Mouse (Mus musculus) embryonic facial prominence, embryonic 11.5 days (tissue): Measurements from ENCODE around the gene Pxk. TPM values are rescaled to one million over a fixed set of nuclear protein-coding genes. Genes with fewer than 3 reads are reported as not detected.

ENCODE experiments used
- ATAC-seq: fragments of 200-750 bp; cut with Nextera tagmentation; replicated peaks from 2 replicates; pipeline ENCODE4 v1.8.0; 2017; ENCODE audit warnings: low read depth; ENCODE audit not compliant: insufficient number of reproducible peaks, low FRiP score, low TSS enrichment
- DNase-seq: peaks from one replicate; pipeline ENCODE4 v3.0.0-alpha.2; 2015; ENCODE audit warnings: low spot score
- H3K27ac ChIP-seq: fragments of 300-500 bp; sonication (generic); replicated peaks from 2 replicates; pipeline ENCODE4 v1.5.1; 2014; ENCODE audit warnings: mild to moderate bottlenecking, low read depth, low read length, control low read depth
- H3K27me3 ChIP-seq: fragments of 300-500 bp; sonication (generic); 2 replicates; pipeline ENCODE4 v1.6.1; 2014; ENCODE audit warnings: mild to moderate bottlenecking, low read length, moderate library complexity, mixed read lengths; ENCODE audit not compliant: control insufficient read depth, insufficient read depth
- H3K36me3 ChIP-seq: fragments of 300-500 bp; sonication (generic); replicated peaks from 2 replicates; pipeline ENCODE4 v1.6.1; 2014; ENCODE audit warnings: low read depth, mild to moderate bottlenecking, low read length, moderate library complexity, mixed read lengths; ENCODE audit not compliant: control insufficient read depth, insufficient read depth
- H3K4me1 ChIP-seq: fragments of 300-500 bp; sonication (generic); 2 replicates; pipeline ENCODE4 v1.6.1; 2014; ENCODE audit warnings: low read length, mixed read lengths; ENCODE audit not compliant: control insufficient read depth, insufficient read depth
- H3K4me2 ChIP-seq: fragments of 300-500 bp; sonication (generic); 2 replicates; pipeline ENCODE4 v1.6.1; 2014; ENCODE audit warnings: low read depth, mild to moderate bottlenecking, control low read depth, low read length, moderate library complexity
- H3K4me3 ChIP-seq: fragments of 300-500 bp; sonication (generic); 2 replicates; pipeline ENCODE4 v1.5.1; 2014; ENCODE audit warnings: low read depth, low read length, control low read depth
- H3K9ac ChIP-seq: fragments of 300-500 bp; sonication (generic); replicated peaks from 2 replicates; pipeline ENCODE4 v1.6.1; 2014; ENCODE audit warnings: mild to moderate bottlenecking, control low read depth, low read length
- H3K9me3 ChIP-seq: fragments of 300-500 bp; sonication (generic); replicated peaks from 2 replicates; pipeline ENCODE4 v1.6.1; 2016; ENCODE audit warnings: mild to moderate bottlenecking, low read length, inconsistent platforms, mixed read lengths; ENCODE audit not compliant: control insufficient read depth
- WGBS: fragments of 180-500 bp; shearing (Covaris S2); extraction: QIAGEN DNeasy Blood & Tissue Kit; methylation state at CpG from one replicate; pipeline ENCODE4 v1.1.7; 2014; 5-methylcytosine and 5-hydroxymethylcytosine counted together
- polyA plus RNA-seq: library from polyadenylated mRNA; unstranded; fragments of >200 nt; fragmentation: Nextera tagmentation; extraction: Ambion mirVana; gene quantifications from 2 replicates; pipeline ENCODE4 v1.2.1, GENCODE M21; 2014

The Pxk gene
- 23.4 and 24.4 TPM in 2 replicates for polyA plus RNA-seq

DNA sequence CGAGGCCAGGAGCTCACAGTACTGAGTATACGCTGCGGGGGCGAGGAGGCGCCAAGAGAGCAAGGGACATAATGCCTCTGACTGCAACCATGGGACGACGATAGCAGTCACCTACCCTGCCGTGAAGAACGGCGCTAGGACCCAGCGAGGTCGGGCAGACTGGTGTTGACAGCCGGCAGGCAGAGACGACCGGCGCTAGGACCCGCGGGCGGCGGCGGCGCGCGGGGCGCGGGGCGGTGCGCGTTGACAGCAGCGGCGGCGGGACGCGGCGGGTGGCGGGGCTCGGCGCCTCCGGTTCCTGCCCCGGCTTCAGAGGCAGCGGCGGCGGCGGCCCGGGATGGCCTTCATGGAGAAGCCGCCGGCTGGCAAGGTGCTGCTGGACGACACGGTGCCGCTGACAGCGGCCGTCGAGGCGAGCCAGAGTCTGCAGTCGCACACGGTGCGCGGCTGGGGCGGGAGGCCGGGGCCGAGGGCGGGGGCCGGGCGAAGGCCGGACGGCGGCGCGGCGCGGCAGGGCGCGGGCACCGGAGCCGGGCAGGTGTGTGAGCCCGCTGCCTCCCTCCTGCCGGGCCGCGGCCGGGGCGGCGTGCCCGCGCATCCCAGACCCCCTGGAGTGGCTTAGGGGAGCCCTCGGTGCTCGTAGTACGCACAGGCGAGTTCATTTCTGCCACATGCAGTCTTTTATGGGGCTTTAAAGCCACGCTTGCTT lies at the start of gene Pxk:
Gene Pxk, plus strand, starts transcription at position 234 of the 709 bp plus-strand sequence.
- under 1% methylated on average over 59 of the region's 89 CpGs for WGBS

DNA sequence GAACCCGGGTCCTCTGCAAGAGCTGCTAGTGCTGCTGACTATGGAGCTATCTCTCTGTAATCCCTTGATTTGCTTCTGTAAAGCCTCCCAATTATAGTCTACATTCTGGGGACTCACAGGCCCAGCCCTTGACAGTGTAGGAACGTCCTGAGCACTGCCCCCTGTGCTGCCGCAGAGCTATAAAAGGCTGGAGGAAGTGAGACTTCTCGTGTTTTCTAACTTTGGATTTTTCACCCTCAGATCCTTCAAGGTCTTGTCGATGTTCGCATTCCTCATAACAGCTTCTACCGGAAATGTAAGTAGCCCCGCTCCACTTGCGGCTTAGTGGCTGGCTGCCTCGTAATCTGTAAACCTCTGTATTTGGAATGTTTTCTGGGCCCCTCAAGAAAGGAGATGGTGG lies 48.7 kb upstream of the Pxk start:
- no peak overlapping the region for H3K4me3 ChIP-seq
- H3K36me3 ChIP-seq: no peaks in the 10 kb centered on the region; the same call in 1 of the 2 replicates
- ATAC-seq (no peak), DNase-seq (no peak)
- no peak overlapping the region for H3K27ac ChIP-seq
- no peaks in the 10 kb centered on the region for H3K9me3 ChIP-seq
- WGBS: 86% methylated on average over 10 of the region's 10 CpGs
- H3K9ac ChIP-seq: no peak overlapping the region
- H3K27me3 ChIP-seq: no peaks in the 10 kb centered on the region
- H3K4me2 ChIP-seq: no peak overlapping the region
- H3K4me1 ChIP-seq: no peaks in the 10 kb centered on the region

More for the DNA sequence above, at the start of gene Pxk:
- Histone ChIP-seq H3K27me3 (no peaks in the 10 kb centered on the region), H3K9me3 (no peaks in the 10 kb centered on the region), H3K36me3 (no peaks in the 10 kb centered on the region), H3K4me2 (peak within 1 kb of the TSS; percentile 67), H3K9ac (peak within 1 kb of the TSS; percentile 79), H3K27ac (no peak within 1 kb of the TSS), H3K4me1 (no peaks in the 10 kb centered on the region), H3K4me3 (peak within 1 kb of the TSS; percentile 80)
- DNase-seq: peak; percentile 96
- ATAC-seq: peak; percentile 94

DNA sequence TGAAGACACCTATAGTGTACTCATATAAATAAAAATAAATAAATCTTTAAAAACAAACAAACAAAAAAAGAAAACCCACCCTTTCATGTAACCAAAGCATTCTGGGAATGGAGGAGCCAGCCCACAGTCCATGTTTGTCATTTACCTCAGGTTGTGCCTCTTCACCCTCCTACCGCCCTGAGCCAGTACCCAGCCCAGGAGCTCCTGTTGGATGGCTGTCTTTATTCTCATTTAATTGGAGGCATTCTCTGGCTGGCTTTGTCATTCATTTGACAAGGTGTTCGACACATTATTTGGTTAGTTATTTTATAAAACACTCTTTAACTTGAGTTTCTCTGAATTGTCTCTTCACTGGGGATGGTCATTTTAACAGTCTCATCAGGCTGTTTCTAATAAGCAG lies 46.1 kb upstream of the Pxk start:
- H3K4me2 ChIP-seq: no peak overlapping the region
- WGBS: 87% methylated on average over 2 of the region's 2 CpGs
- no peaks in the 10 kb centered on the region; the same call in 1 of the 2 replicates for H3K36me3 ChIP-seq
- no peaks in the 10 kb centered on the region for H3K27me3 ChIP-seq
- no peak overlapping the region for H3K9ac ChIP-seq
- H3K27ac ChIP-seq: no peak overlapping the region
- H3K4me1 ChIP-seq: no peaks in the 10 kb centered on the region
- ATAC-seq (no peak), DNase-seq (no peak)
- H3K4me3 ChIP-seq: no peak overlapping the region
- H3K9me3 ChIP-seq: no peaks in the 10 kb centered on the region

DNA sequence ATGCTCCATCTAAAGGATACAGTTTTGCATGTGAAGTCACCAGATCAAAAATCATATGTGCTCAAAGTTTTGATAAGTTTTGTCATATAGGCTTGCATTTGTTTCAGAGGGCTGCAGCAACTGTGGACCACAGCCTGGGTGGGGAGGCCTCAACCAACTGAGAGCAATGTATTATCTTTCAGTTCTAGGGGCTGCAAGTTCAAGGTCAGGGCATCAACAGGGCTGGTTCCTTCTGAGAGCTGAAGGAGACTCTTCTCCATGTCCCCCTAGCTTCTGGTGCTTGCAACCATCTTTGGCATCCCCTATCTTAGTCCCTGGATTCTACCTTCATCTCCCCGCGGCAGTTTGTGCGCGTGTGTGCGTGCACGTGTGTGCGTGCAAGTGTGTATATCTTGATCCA lies 45.4 kb upstream of the Pxk start:
- H3K27me3 ChIP-seq: no peaks in the 10 kb centered on the region
- no peak overlapping the region for H3K9ac ChIP-seq
- no peaks in the 10 kb centered on the region for H3K4me1 ChIP-seq
- H3K27ac ChIP-seq: no peak overlapping the region
- ATAC-seq (no peak), DNase-seq (no peak)
- WGBS: 98% methylated on average over 7 of the region's 7 CpGs
- H3K4me3 ChIP-seq: no peak overlapping the region
- no peak overlapping the region for H3K4me2 ChIP-seq
- H3K9me3 ChIP-seq: no peaks in the 10 kb centered on the region
- H3K36me3 ChIP-seq: no peaks in the 10 kb centered on the region; the same call in 1 of the 2 replicates

DNA sequence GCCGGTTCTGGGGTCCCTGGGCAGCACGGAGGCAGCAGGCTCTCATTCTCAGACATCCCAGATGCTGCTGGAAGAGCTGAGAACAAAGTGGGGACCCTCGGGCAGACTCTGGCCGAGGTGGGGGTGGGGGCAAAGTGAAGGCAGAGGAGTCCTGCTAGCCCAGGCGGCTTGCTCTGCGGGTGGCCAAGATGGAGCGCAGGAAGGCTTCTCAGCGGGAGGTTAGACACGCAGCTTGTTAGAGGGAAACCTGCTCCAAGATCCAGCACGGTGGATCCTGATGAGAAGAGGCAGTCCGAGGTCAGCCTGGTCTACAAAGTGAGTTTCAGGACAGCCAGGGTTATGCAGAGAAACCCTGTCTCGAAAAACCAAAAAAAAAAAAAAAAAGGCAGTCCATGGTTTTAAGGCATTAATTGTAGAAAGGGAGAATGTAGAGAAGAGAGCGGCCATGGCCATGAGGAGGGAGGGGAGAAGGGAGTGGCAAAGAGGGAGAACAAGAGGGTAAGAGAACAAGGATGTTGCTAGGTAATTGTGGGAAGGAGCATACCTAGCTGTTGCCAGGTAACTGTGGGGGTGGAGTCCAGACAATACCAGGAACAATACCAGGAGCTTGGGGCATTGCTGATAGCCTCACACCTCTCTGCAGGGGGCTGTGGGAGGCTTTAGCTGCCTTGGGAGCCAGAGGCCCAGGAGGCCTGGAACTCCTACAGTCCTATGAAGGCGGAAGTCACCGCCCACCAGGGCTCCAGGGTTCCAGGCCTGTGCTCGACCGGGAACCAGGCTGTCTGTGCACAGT lies 43.5 kb upstream of the Pxk start:
- H3K36me3 ChIP-seq: no peaks in the 10 kb centered on the region
- no peak overlapping the region for H3K4me3 ChIP-seq
- no peak overlapping the region for H3K4me2 ChIP-seq
- WGBS: 27% methylated on average over 17 of the region's 17 CpGs
- no peaks in the 10 kb centered on the region for H3K9me3 ChIP-seq
- no peak overlapping the region for H3K27ac ChIP-seq
- H3K27me3 ChIP-seq: no peaks in the 10 kb centered on the region
- H3K4me1 ChIP-seq: no peaks in the 10 kb centered on the region
- no peak for DNase-seq
- no peak overlapping the region for H3K9ac ChIP-seq
- no peak for ATAC-seq

DNA sequence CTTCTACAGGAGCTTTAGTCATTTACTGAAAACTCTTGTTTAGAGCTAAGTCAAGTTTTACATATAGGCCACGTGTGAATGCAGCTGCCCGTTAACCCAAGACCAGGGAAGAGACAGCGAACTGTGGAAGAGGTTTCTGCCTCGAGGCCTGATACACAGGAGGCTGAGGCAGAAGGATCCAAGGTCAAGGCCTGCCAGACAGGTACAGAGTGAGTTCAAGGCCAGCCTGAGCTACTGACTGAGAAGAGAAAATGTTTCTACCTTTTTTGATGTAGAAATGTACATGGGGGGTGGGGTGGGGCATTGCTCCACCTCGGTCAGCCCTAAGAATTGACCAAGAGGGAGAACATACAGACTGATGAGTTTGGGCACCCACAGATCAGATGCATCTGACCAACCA lies 41.9 kb upstream of the Pxk start:
- no peaks in the 10 kb centered on the region for H3K27me3 ChIP-seq
- DNase-seq (no peak), ATAC-seq (no peak)
- no peak overlapping the region for H3K27ac ChIP-seq
- 92% methylated on average over 5 of the region's 5 CpGs for WGBS
- H3K4me3 ChIP-seq: no peak overlapping the region
- H3K4me2 ChIP-seq: no peak overlapping the region
- no peaks in the 10 kb centered on the region for H3K4me1 ChIP-seq
- H3K9me3 ChIP-seq: no peaks in the 10 kb centered on the region
- H3K9ac ChIP-seq: no peak overlapping the region
- no peaks in the 10 kb centered on the region for H3K36me3 ChIP-seq

DNA sequence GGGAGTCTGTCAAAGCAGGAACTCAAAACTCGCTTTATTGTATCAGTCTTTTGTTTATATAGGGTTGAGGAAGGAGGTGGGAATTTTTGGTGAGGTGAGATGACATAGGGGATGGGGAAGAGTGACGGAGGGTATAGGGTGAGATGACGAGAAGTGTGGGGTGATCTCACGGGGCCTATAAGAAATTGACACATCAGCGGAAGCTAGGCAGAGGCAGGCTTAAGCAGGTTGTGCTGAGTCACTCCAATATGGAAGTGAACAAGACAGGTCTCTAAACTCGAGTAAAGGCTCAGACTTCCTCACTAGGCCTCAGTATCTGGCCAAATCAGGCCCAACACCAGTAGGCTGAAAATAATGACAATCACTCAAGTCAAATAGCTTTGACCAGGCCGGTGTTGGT lies 38.1 kb upstream of the Pxk start:
- Histone ChIP-seq H3K4me1 (no peaks in the 10 kb centered on the region), H3K27ac (no peak overlapping the region), H3K9ac (no peak overlapping the region), H3K9me3 (no peaks in the 10 kb centered on the region), H3K36me3 (no peaks in the 10 kb centered on the region), H3K27me3 (no peaks in the 10 kb centered on the region), H3K4me3 (no peak overlapping the region), H3K4me2 (no peak overlapping the region)
- DNase-seq (no peak), ATAC-seq (no peak)
- WGBS: 95% methylated on average over 7 of the region's 7 CpGs

DNA sequence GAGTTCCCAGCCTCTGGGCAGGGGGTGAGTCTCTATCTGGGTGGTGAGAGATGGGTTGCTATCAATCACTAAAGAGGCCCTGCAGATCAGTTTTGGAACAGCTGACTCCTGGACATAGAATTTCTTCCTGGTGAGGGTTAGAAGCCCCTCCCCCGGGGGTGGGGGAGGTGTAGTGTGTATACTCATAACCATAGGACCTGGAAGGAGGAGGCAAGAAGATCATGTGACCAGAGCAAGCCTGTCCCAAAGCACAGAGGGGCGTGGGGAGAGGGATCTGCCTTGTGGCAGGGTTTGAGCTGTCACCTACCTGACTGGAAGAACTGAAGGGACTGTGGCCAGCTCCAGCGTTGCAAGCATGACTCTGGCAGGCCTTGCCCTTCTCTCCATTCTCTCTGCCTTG lies 35.9 kb upstream of the Pxk start:
- no peaks in the 10 kb centered on the region for H3K27me3 ChIP-seq
- H3K9ac ChIP-seq: no peak overlapping the region
- H3K4me1 ChIP-seq: no peaks in the 10 kb centered on the region
- H3K27ac ChIP-seq: no peak overlapping the region
- WGBS: 31% methylated on average over 3 of the region's 3 CpGs
- H3K36me3 ChIP-seq: no peaks in the 10 kb centered on the region
- no peaks in the 10 kb centered on the region for H3K9me3 ChIP-seq
- ATAC-seq: no peak
- H3K4me2 ChIP-seq: no peak overlapping the region
- peak; percentile 42 for DNase-seq
- no peak overlapping the region for H3K4me3 ChIP-seq
